Mouse (Mus musculus) limb, embryonic 14.5 days (tissue): ENCODE data around the gene Plcl1. TPM values are rescaled to one million over a fixed set of nuclear protein-coding genes. Genes with fewer than 3 reads are reported as not detected.

ENCODE experiments used
- ATAC-seq: fragments of 200-750 bp; cut with Nextera tagmentation; 2 replicates; pipeline ENCODE4 v1.8.0; 2017; ENCODE audit warnings: low read depth, moderate number of reproducible peaks, moderate TSS enrichment; ENCODE audit not compliant: low FRiP score
- DNase-seq: peaks from one replicate; pipeline ENCODE4 v3.0.0-alpha.2; 2015; ENCODE audit warnings: low spot score
- H3K27ac ChIP-seq: fragments of 300-500 bp; sonication (generic); replicated peaks from 2 replicates; pipeline ENCODE4 v1.5.1; 2014; ENCODE audit warnings: low read depth, mild to moderate bottlenecking, low read length, moderate library complexity, mixed read lengths
- H3K27me3 ChIP-seq: fragments of 300-500 bp; sonication (generic); 2 replicates; pipeline ENCODE4 v1.6.1; 2014; ENCODE audit warnings: low read length, mixed read lengths; ENCODE audit not compliant: control insufficient read depth, insufficient read depth
- H3K36me3 ChIP-seq: fragments of 300-500 bp; sonication (generic); 2 replicates; pipeline ENCODE4 v1.6.1; 2014; ENCODE audit warnings: mild to moderate bottlenecking, low read length, moderate library complexity, mixed read lengths; ENCODE audit not compliant: control insufficient read depth, insufficient read depth
- H3K4me1 ChIP-seq: fragments of 300-500 bp; sonication (generic); 2 replicates; pipeline ENCODE4 v1.6.1; 2014; ENCODE audit warnings: antibody characterized with exemption, low read length, mixed read lengths; ENCODE audit not compliant: control insufficient read depth, insufficient read depth
- H3K4me2 ChIP-seq: fragments of 300-500 bp; sonication (generic); replicated peaks from 2 replicates; pipeline ENCODE4 v1.6.1; 2014; ENCODE audit warnings: low read depth, mild to moderate bottlenecking, low read length, moderate library complexity; ENCODE audit not compliant: severe bottlenecking
- H3K4me3 ChIP-seq: fragments of 300-500 bp; sonication (generic); replicated peaks from 2 replicates; pipeline ENCODE4 v1.5.1; 2014; ENCODE audit warnings: low read length
- H3K9ac ChIP-seq: fragments of 300-500 bp; sonication (generic); 2 replicates; pipeline ENCODE4 v1.6.1; 2014; ENCODE audit warnings: mild to moderate bottlenecking, low read depth, low read length, moderate library complexity; ENCODE audit not compliant: severe bottlenecking
- H3K9me3 ChIP-seq: fragments of 300-500 bp; sonication (generic); 2 replicates; pipeline ENCODE4 v1.6.1; 2016; ENCODE audit warnings: low read length; ENCODE audit not compliant: control insufficient read depth
- POLR2A ChIP-seq: fragments of 200-500 bp; IDR thresholded peaks from 2 replicates; pipeline ENCODE4 v1.8.0; 2012; ENCODE audit warnings: inconsistent platforms, mild to moderate bottlenecking, moderate library complexity, borderline replicate concordance; ENCODE audit not compliant: insufficient read depth, insufficient read length; ENCODE audit errors: extremely low read depth
- WGBS: fragments of 180-500 bp; shearing (Covaris S2); extraction: QIAGEN DNeasy Blood & Tissue Kit; methylation state at CpG from one replicate; pipeline ENCODE4 v1.1.7; 2014; 5-methylcytosine and 5-hydroxymethylcytosine counted together
- polyA plus RNA-seq, 2 experiments: library from polyadenylated mRNA; depleted of rRNA in 1 of 2; stranded (reverse) in 1 of 2; unstranded in 1 of 2; fragments of >200 nt; fragmentation: Nextera tagmentation in 1 of 2; extraction: Ambion mirVana in 1 of 2; gene quantifications; 2 replicates each; pipeline versions ENCODE4 v1.2.1 to v1.2.3; 2012 to 2014

Gene Plcl1
- polyA plus RNA-seq, 2 experiments, result 1.8 to 2.3 TPM

- no peak for TF ChIP-seq POLR2A
- Histone ChIP-seq H3K4me3 (no peak overlapping the region), H3K9ac (no peak overlapping the region), H3K27me3 (no peaks in the 10 kb centered on the region), H3K36me3 (no peaks in the 10 kb centered on the region), H3K4me1 (no peaks in the 10 kb centered on the region), H3K4me2 (no peak overlapping the region), H3K27ac (no peak overlapping the region), H3K9me3 (no peaks in the 10 kb centered on the region)
- WGBS, result 83% methylated on average over 3 of the region's 3 CpGs
- DNase-seq, result no peak
- no peak for ATAC-seq
These were observed 13.2 kb downstream of the Plcl1 start for GRCm38 (mm10) chr1:55418968-55419367.

GRCm38 (mm10) chr1:55427607-55428006 lies 21.9 kb downstream of the Plcl1 start:
- no peak overlapping the region for H3K4me3 ChIP-seq
- 77% methylated on average over 2 of the region's 2 CpGs for WGBS
- no peak for TF ChIP-seq POLR2A
- ATAC-seq (no peak), DNase-seq (no peak)
- no peaks in the 10 kb centered on the region for H3K27me3 ChIP-seq
- no peak overlapping the region for H3K4me2 ChIP-seq
- no peak overlapping the region for H3K9ac ChIP-seq
- H3K36me3 ChIP-seq, result no peaks in the 10 kb centered on the region
- H3K4me1 ChIP-seq, result no peaks in the 10 kb centered on the region
- H3K27ac ChIP-seq, result no peak overlapping the region
- H3K9me3 ChIP-seq, result no peaks in the 10 kb centered on the region

- H3K36me3 ChIP-seq, result no peaks in the 10 kb centered on the region
These were observed 23.3 kb downstream of the Plcl1 start for GRCm38 (mm10) chr1:55429051-55429450.

GRCm38 (mm10) chr1:55429708-55430107 lies 24.0 kb downstream of the Plcl1 start:
- 97% methylated on average over 1 of the region's 1 CpGs for WGBS
- ATAC-seq (no peak), DNase-seq (no peak)
- Histone ChIP-seq H3K27ac (no peak overlapping the region), H3K4me2 (no peak overlapping the region), H3K4me1 (peaks cover 2% of the 10 kb centered on the region; the same call in 1 of the 2 replicates), H3K27me3 (no peaks in the 10 kb centered on the region), H3K9me3 (no peaks in the 10 kb centered on the region), H3K9ac (no peak overlapping the region), H3K36me3 (no peaks in the 10 kb centered on the region), H3K4me3 (no peak overlapping the region)
- no peak for TF ChIP-seq POLR2A

More at GRCm38 (mm10) chr1:55429051-55429450, 23.3 kb downstream of the Plcl1 start:
- H3K9me3 ChIP-seq, result no peaks in the 10 kb centered on the region
- DNase-seq, result no peak
- H3K4me1 ChIP-seq, result no peaks in the 10 kb centered on the region
- TF ChIP-seq POLR2A, result no peak
- no peaks in the 10 kb centered on the region for H3K27me3 ChIP-seq
- no peak overlapping the region for H3K9ac ChIP-seq
- WGBS, result 84% methylated on average over 2 of the region's 2 CpGs
- no peak for ATAC-seq
- no peak overlapping the region for H3K27ac ChIP-seq
- no peak overlapping the region for H3K4me2 ChIP-seq
- no peak overlapping the region for H3K4me3 ChIP-seq

GRCm38 (mm10) chr1:55430587-55430986 lies 24.9 kb downstream of the Plcl1 start:
- TF ChIP-seq POLR2A, result no peak
- Histone ChIP-seq H3K4me3 (no peak overlapping the region), H3K27me3 (no peaks in the 10 kb centered on the region), H3K4me2 (no peak overlapping the region), H3K9me3 (no peaks in the 10 kb centered on the region), H3K36me3 (no peaks in the 10 kb centered on the region), H3K4me1 (peaks cover 4% of the 10 kb centered on the region; the same call in 1 of the 2 replicates), H3K9ac (no peak overlapping the region), H3K27ac (no peak overlapping the region)
- ATAC-seq, result no peak
- 95% methylated on average over 3 of the region's 3 CpGs for WGBS
- DNase-seq, result no peak

- 81% methylated on average over 5 of the region's 5 CpGs for WGBS
- ATAC-seq, result no peak
These were observed 30.9 kb downstream of the Plcl1 start for GRCm38 (mm10) chr1:55436589-55436988.

More at GRCm38 (mm10) chr1:55436589-55436988, 30.9 kb downstream of the Plcl1 start:
- H3K4me3 ChIP-seq, result no peak overlapping the region
- no peak overlapping the region for H3K4me2 ChIP-seq
- DNase-seq, result no peak
- H3K36me3 ChIP-seq, result no peaks in the 10 kb centered on the region
- no peak overlapping the region for H3K9ac ChIP-seq
- no peak for TF ChIP-seq POLR2A
- peaks cover 6% of the 10 kb centered on the region; the same call in 1 of the 2 replicates for H3K4me1 ChIP-seq
- H3K9me3 ChIP-seq, result no peaks in the 10 kb centered on the region
- H3K27me3 ChIP-seq, result no peaks in the 10 kb centered on the region
- no peak overlapping the region for H3K27ac ChIP-seq
